In the genomic region with DNA sequence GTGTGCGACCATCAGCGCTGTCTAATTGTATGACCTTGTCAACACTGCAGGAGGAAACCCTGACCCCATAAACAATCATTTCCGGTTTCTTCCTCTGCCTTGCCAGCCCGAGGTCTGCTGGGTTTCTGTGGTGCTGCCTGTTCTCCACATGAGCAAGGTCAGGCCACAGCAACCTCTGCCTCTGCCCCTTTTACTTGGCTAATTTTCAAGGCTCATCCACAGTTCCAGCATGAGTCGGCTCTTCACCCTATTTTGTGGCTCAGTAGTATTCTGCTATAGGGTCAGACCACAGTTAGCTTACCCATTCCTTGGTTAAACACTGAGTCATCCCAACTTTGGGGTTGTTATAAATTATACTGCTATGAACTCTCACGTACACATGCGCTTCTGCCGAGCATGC, we compare ENCODE assay signal across 7 mouse cellular contexts.
"Had no signal": no experiment of that assay in that cellular context is flagged by ENCODE, and none has a peak within 500 bp of the region (broad histone marks: within the 10 kb centered on the region; RNA-seq: fewer than 3 reads in every experiment).

No protein-coding gene starts in this region.

- DNase-seq: lung, adult 18-20 months; lung, embryonic 14.5 days; lung, postnatal 10 days; right cerebral cortex, postnatal 14 days; thymus, adult 2 months; thymus, postnatal 25 days; thymus, postnatal 4 days had no signal
